Mouse (Mus musculus) liver (tissue): ENCODE measurements at regions not wholly inside any gene's neighbourhood (a gene's known extent, or its start where the extent isn't known, plus 50 kb on each side); places are given as distances from the start of the nearest gene placed in this dataset.

ENCODE experiments used
- DNase-seq: peaks from one replicate; pipeline ENCODE4 v3.0.0-alpha.2; 2020; ENCODE audit warnings: mixed read lengths

DNA sequence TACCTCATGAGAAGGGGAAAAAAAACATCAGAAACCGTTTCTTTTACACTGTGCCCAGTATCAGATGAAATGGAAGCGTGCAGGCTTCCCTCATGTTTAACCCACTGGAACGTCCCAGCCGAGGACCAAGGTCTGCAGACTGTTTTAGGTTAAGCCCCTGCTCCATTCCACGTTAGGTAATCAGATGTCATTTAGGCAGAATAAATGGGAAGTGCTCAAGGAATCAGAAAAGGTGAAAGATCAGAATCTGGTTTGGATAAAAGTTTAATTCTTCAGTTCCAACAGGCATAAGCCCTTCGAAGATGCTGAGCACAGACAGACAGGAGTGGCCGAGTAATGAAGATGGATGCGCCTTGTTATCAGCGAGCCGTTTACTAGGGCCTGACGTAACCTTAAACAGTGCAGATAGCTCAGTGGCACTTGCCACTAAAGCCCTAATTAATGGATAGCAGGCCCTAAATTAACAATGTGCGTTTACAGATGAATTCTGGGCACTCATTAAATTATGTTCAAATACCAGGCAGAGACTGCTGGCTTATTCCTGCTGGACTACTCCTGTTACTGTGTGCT lies 193.5 kb downstream of the Lmo4 start:
- no peak for DNase-seq

GRCm38 (mm10) chr3:144010558-144010957 lies 194.5 kb downstream of the Lmo4 start:
- DNase-seq: no peak

DNA sequence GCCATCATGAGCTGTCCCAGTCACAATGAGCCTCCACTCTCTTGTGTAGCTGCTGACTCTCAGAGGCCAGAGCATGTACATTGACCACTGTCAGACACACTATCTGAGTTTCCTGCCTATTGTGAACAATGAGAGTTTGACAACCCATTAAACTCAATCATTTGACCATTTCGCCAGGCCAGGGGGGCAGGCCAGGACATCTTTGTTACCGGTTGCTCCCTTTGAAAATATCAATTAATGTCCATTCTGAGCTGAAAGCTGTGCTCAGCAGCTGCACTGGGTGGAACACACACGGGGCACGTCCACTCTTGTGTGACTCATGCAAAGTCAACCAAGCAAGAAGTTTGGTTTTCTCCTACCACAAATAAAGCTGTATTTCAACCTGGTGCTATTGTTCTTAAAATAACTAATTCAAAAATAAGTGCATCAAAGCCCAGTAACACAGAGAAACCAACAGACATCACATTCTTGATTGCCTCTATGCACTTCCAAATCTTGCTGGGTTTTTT lies 197.9 kb downstream of the Lmo4 start:
- no peak for DNase-seq

- no peak for DNase-seq
Measured at GRCm38 (mm10) chr3:143997909-143998308, 207.1 kb downstream of the Lmo4 start.

GRCm38 (mm10) chr3:143995045-143995444 lies 210.0 kb downstream of the Lmo4 start:
- DNase-seq: no peak

DNA sequence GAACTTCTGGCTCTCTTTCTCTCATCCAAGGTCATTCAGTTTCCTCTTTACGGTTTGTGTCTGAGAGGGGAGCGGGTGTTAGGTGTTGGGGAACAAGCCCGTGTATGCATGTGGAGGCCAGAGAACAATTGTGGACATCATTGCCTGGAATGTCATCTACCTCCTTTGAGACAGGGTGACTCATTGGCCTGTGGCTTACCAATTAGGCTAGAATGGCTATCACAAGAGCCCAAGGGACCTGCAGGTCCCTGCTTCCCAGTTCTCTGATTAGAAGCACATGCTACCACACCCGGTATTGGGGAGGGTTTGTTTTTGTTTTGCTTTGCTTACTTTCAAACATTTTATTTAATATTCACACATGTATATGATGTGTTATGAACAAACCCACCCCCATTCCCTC lies 216.0 kb downstream of the Lmo4 start:
- DNase-seq: no peak

DNA sequence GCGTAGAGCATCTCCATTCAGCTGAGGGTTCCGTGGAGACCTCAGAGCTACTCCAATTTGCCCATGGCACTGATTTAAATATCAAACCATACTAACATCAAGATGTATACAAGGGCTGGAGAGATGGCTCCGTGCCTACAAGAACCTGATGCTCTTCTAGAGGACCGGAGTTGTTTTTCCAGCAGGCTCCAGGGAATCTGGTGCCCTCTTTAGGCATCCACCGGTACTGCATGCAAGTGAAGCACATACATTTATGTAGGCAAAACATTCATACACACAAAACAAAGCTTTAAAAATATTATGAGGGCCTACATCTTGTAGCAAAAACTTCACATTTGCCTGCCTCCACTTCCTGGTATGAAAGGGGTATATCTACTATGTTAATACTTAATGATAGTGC lies 217.0 kb downstream of the Lmo4 start:
- DNase-seq: no peak

- no peak for DNase-seq
Measured at GRCm38 (mm10) chr3:143986798-143987197, 218.2 kb downstream of the Lmo4 start.

- no peak for DNase-seq
Measured at GRCm38 (mm10) chr3:143986200-143986506, 218.9 kb downstream of the Lmo4 start.

DNA sequence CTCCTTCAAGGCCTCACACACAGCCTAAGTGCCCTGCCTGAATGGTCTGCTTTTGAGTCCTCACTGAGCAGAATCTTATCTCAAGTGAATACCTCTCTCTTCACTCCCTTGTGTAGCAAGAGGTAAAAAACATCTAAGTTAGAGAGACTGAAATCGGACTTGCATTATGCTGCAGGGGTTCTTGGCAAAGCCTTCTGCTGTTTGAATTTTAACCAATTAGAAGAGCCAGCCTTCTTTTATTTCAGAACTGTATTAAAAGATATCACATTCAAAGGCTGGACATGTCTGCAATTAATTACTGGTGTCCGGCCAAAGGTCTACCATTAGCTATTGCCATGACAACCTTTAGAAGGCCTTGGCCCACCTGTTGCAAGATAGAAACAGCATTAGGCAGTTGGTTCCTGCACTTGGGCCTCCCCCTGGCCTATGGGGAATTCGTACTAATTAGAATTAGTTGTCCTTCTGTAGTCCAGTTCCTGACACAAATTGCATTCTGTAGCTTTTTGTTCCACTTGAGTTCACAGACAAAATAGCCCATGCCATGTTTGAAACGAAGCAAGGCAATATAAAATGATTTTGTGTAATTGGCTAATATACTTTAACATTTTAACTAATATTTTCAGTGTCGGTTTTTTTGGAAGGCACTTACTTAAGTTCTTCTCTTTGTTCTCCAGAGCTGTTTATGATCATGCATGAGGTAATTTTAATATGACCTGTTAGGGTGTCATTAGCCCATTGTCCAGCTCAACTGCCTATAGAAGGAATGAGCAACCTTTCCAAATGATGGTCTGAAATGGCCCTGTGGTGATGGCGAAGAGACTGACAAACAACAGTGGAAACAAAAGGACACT lies 219.4 kb downstream of the Lmo4 start:
- no peak for DNase-seq

GRCm38 (mm10) chr3:143978703-143979102 lies 226.3 kb downstream of the Lmo4 start:
- no peak for DNase-seq

DNA sequence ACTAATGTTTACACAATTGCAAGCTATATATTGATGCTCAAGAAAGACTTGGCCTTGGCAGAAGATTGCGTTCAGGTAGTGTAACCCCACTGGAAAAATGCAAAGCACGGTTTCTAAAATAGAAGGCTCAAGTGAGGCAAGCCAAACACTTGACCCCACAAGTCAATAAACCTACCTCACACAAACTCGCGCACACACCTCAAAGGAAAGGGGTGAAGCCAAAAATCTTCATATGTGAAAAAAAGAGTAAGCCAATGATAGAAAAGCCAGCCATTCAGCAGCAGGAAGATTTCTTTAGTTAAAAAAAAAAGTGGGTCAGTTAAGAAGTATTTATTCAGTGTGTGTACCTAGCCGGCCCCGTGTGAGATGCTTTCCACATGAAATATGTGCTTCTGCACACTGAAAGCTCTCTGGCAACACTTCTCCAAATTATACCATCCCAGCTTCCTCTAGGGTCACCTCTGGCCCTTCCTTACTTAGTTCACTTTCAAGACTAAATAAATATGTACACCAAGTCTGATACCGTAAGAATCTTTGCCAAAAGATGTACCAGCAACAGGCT lies 227.1 kb downstream of the Lmo4 start:
- DNase-seq: no peak

DNA sequence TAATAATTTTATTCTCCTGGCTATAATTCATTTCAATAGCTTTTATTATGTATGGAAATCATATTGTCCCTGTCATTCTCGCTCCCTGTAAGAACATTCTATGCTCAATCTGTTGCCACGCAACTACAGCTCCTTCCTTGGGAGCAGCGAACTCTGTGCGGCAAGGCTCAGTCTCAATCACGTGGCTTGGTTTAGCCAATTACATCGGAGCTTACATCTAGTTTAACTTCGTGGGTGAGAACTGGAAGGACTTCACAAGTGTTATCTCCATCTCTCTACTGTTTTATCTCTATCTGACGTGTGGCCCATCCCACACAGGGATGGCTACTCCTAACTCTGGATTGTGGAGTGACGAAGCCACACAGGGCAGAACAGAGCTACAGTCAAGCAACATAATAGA lies 231.4 kb downstream of the Lmo4 start:
- DNase-seq: no peak

GRCm38 (mm10) chr3:143972351-143972750 lies 232.7 kb downstream of the Lmo4 start:
- no peak for DNase-seq

- no peak for DNase-seq
Measured at GRCm38 (mm10) chr3:143970771-143971170, 234.2 kb downstream of the Lmo4 start.

DNA sequence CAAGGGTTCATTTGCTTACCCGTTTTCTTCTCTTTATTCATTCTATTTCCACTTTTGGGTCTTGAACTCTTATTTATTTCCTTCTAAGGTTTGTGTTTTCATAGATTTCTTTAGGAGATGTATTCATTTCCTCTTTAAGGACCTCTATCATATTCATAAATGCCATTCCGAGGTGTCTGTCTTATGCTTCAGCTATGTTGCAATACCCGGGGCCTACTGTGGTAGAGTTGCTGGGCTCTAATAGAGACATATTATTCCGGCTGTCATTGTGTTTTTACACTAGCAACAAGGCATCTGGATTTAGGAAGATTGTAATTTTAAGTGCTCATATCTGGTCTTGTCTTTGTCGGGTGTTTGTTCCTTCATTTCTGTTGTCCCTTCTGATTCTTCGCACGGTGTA lies 249.5 kb downstream of the Lmo4 start:
- no peak for DNase-seq

DNA sequence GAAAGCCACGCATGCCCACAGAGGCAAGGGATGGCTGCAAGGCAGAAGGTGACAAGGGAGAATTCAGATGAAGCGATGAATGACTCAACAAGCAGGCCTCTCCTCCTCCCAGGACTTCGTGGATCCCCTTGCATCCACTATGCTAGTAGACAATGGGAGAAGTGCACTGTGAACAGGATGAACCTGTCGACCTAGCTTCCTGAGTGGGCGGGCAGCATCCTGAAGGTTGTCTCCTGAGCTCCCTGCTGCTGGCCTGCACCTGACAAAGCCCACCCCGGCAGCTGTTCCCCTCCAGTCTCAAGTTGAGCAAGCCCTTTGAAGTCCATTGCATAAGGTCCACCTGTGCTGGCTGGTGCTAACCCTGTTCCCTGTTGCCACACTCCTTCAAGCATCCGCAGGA lies 250.2 kb downstream of the Lmo4 start:
- DNase-seq: no peak

DNA sequence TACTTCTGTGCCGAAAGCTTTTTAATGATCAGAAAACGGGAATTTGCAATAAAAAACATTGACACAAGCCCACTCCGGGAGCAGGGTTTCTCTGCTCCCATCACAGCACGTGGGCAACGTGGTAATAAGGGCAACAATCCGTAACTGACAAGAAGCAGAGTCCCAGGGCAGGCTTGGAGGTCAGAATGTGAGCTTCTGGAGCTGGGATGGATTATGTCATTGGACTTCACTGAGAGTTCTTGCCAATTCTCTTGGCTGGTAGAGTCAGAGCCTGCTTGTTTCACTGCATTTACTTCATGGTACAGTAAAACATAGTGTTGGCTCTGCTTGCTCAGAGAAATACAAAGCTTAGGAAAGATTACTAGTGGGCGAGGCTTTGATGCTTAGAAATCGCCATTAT lies 252.7 kb downstream of the Lmo4 start:
- no peak for DNase-seq

GRCm38 (mm10) chr3:143949656-143950055 lies 255.4 kb downstream of the Lmo4 start:
- no peak for DNase-seq

- no peak for DNase-seq
Measured at GRCm38 (mm10) chr3:143949026-143949637, 255.9 kb downstream of the Lmo4 start.

DNA sequence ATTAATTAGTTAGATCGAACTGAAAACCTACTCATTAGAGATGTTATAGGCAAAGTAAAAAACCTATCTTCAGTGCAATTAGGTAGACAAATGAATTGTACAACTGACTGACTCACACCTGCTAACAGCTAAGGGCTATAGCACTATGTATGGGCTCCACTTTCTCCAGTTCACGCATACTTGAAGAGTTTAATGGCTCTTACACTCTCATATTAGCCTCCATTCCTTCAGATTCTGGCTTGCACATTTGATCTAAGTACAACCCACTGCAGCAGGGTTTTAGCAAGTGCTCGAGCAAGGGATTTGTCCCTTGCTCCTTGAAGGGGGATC lies 257.1 kb downstream of the Lmo4 start:
- no peak for DNase-seq

- DNase-seq: no peak
Measured at GRCm38 (mm10) chr3:143947079-143947937, 257.7 kb downstream of the Lmo4 start.
